Mouse (Mus musculus): ENCODE results near the gene Ildr1.

- TF ChIP-seq CTCF (IDR thresholded peaks at IDR 0.05; ENCODE audit: low read depth) (no peak), EP300 (IDR thresholded peaks at IDR 0.05; ENCODE audit: low read depth) (no peak)
Observed at GRCm38 (mm10) chr16:36694798-36695290, 1.1 kb downstream of the Ildr1 start.

Data from liver, embryonic 14.5 days (tissue).